Mouse (Mus musculus) hindbrain, embryonic 13.5 days (tissue): ENCODE measurements around the gene 1700067K01Rik. TPM values are rescaled to one million over a fixed set of nuclear protein-coding genes. Genes with fewer than 3 reads are reported as not detected.

Experiments used
- ATAC-seq: fragments of 200-750 bp; cut with Nextera tagmentation; 2 replicates; pipeline ENCODE4 v1.8.0; 2017; ENCODE audit warnings: moderate TSS enrichment; ENCODE audit not compliant: low FRiP score
- H3K27ac ChIP-seq: fragments of 300-500 bp; sonication (generic); 2 replicates; pipeline ENCODE4 v1.5.1; 2015; ENCODE audit warnings: inconsistent platforms, mild to moderate bottlenecking, moderate library complexity
- H3K27me3 ChIP-seq: fragments of 300-500 bp; sonication (generic); 2 replicates; pipeline ENCODE4 v1.6.1; 2015; ENCODE audit warnings: mild to moderate bottlenecking, inconsistent platforms
- H3K36me3 ChIP-seq: fragments of 300-500 bp; sonication (generic); 2 replicates; pipeline ENCODE4 v1.6.1; 2015; ENCODE audit warnings: mild to moderate bottlenecking, inconsistent platforms
- H3K4me1 ChIP-seq: fragments of 300-500 bp; sonication (generic); replicated peaks from 2 replicates; pipeline ENCODE4 v1.6.1; 2015; ENCODE audit warnings: inconsistent platforms
- H3K4me2 ChIP-seq: fragments of 300-500 bp; sonication (generic); 2 replicates; pipeline ENCODE4 v1.6.1; 2015; ENCODE audit warnings: inconsistent platforms, mild to moderate bottlenecking, moderate library complexity
- H3K4me3 ChIP-seq: fragments of 300-500 bp; sonication (generic); 2 replicates; pipeline ENCODE4 v1.5.1; 2015; ENCODE audit warnings: mild to moderate bottlenecking, inconsistent platforms
- H3K9ac ChIP-seq: fragments of 300-500 bp; sonication (generic); 2 replicates; pipeline ENCODE4 v1.6.1; 2015; ENCODE audit warnings: mild to moderate bottlenecking, inconsistent platforms
- H3K9me3 ChIP-seq: fragments of 300-500 bp; sonication (generic); 2 replicates; pipeline ENCODE4 v1.6.1; 2016; ENCODE audit warnings: inconsistent platforms
- WGBS: fragments of 180-500 bp; shearing (Covaris S2); methylation state at CpG from one replicate; pipeline ENCODE4 v1.1.7; 2015; 5-methylcytosine and 5-hydroxymethylcytosine counted together
- polyA plus RNA-seq: library from polyadenylated mRNA; unstranded; fragments of >200 nt; fragmentation: Nextera tagmentation; extraction: Ambion mirVana; gene quantifications from 2 replicates; pipeline ENCODE4 v1.2.1, GENCODE M21; 2015

1700067K01Rik gene
- polyA plus RNA-seq, 1 experiment from 2014 or later: 0.71 TPM

DNA sequence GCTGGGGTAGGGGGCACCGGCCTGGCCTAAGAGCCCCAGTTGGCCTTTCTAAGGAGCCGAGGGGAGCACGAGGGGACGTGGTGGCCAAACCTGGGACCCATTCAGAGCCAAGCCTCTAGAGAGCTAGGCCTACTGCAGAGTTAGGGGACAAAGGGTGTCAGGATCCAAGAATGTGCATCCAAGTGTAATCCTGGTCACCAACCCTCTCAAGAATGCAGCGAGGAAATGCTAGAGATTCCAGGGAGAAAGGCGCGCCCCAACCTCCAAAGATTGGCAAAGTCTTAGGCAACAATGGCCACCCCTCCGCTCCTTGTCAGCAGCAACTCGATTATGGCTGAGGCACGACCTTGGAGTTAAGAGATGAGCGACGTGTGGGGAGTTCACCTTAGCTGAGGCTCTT, 20.3 kb downstream of the 1700067K01Rik start:
- no peak overlapping the region for H3K4me2 ChIP-seq
- ATAC-seq: no peak
- peaks cover 14% of the 10 kb centered on the region for H3K4me1 ChIP-seq
- no peaks in the 10 kb centered on the region for H3K36me3 ChIP-seq
- WGBS: 43% methylated on average over 12 of the region's 12 CpGs
- no peaks in the 10 kb centered on the region for H3K9me3 ChIP-seq
- H3K27ac ChIP-seq: no peak overlapping the region
- no peak overlapping the region for H3K4me3 ChIP-seq
- H3K27me3 ChIP-seq: peaks cover 62% of the 10 kb centered on the region
- no peak overlapping the region for H3K9ac ChIP-seq

GRCm38 (mm10) chr8:84023085-84023484, 21.8 kb downstream of the 1700067K01Rik start:
- ATAC-seq: no peak
- Histone ChIP-seq H3K36me3 (no peaks in the 10 kb centered on the region), H3K4me2 (no peak overlapping the region), H3K9ac (no peak overlapping the region), H3K27ac (no peak overlapping the region), H3K4me1 (peaks cover 18% of the 10 kb centered on the region), H3K4me3 (no peak overlapping the region), H3K9me3 (no peaks in the 10 kb centered on the region), H3K27me3 (peaks cover 75% of the 10 kb centered on the region)
- 61% methylated on average over 5 of the region's 5 CpGs for WGBS

DNA sequence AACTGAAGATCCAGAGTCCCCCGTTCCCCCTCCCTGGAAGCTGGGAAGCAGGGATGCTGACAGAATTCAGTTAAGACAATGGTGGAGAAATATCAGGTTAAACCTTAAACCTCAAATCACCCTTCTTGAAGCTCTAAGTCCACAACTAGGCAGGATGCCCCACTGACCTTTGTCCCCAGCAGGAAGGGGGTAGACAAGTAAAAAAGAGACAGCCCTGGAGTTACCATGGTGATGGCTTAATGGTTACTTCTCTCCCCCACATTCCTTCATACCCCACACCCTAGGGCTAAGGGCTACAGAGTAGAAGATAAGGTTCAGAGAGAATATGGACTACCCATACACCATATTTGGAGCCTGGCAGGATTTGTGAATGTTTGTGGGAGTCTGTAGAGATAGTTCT, 22.3 kb downstream of the 1700067K01Rik start:
- H3K9ac ChIP-seq: no peak overlapping the region
- no peak overlapping the region for H3K4me3 ChIP-seq
- H3K36me3 ChIP-seq: no peaks in the 10 kb centered on the region
- H3K4me2 ChIP-seq: no peak overlapping the region
- H3K9me3 ChIP-seq: no peaks in the 10 kb centered on the region
- no peak overlapping the region for H3K27ac ChIP-seq
- WGBS: 62% methylated on average over 1 of the region's 1 CpGs
- ATAC-seq: no peak
- H3K4me1 ChIP-seq: peaks cover 18% of the 10 kb centered on the region
- H3K27me3 ChIP-seq: peaks cover 80% of the 10 kb centered on the region

DNA sequence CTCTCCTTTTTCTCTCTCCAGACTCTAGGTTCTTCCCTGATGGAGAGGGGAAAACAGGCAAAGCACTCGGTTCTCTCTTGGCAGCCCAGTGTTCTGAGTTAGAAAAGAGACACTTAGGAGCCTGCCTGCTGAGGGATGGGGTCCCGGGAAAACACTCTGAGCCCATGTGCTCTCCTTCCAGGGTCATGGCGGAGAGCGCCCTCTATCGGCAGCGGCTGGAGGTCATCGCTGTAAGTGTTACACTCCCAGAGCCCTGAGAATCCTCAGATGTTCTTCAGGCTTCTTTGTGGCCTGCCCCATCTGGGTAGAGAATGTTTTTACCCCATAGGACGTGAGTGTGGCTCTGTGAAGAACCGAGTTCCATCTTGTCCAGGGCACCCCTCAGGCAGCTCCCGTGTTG, 22.9 kb downstream of the 1700067K01Rik start:
- Histone ChIP-seq H3K27me3 (peaks cover 86% of the 10 kb centered on the region), H3K4me3 (no peak overlapping the region), H3K9me3 (no peaks in the 10 kb centered on the region), H3K4me2 (no peak overlapping the region), H3K27ac (no peak overlapping the region), H3K9ac (no peak overlapping the region), H3K4me1 (peaks cover 18% of the 10 kb centered on the region), H3K36me3 (no peaks in the 10 kb centered on the region)
- 9% methylated on average over 10 of the region's 10 CpGs for WGBS
- no peak for ATAC-seq

GRCm38 (mm10) chr8:84025863-84026262, 24.6 kb downstream of the 1700067K01Rik start:
- no peaks in the 10 kb centered on the region for H3K36me3 ChIP-seq
- peaks cover 77% of the 10 kb centered on the region for H3K27me3 ChIP-seq
- H3K4me1 ChIP-seq: peaks cover 18% of the 10 kb centered on the region
- no peak overlapping the region for H3K27ac ChIP-seq
- H3K4me2 ChIP-seq: peak overlapping the region; percentile 86
- peak overlapping the region; percentile 51 for H3K4me3 ChIP-seq
- 1% methylated on average over 38 of the region's 41 CpGs for WGBS
- H3K9me3 ChIP-seq: no peaks in the 10 kb centered on the region
- H3K9ac ChIP-seq: peak overlapping the region; percentile 72
- peak; percentile 81 for ATAC-seq

GRCm38 (mm10) chr8:84027449-84027848, 26.1 kb downstream of the 1700067K01Rik start:
- 12% methylated on average over 10 of the region's 10 CpGs for WGBS
- ATAC-seq: no peak
- H3K4me1 ChIP-seq: peaks cover 14% of the 10 kb centered on the region
- H3K36me3 ChIP-seq: no peaks in the 10 kb centered on the region
- H3K27ac ChIP-seq: no peak overlapping the region
- H3K4me2 ChIP-seq: no peak overlapping the region
- no peaks in the 10 kb centered on the region for H3K9me3 ChIP-seq
- H3K4me3 ChIP-seq: no peak overlapping the region
- peaks cover 61% of the 10 kb centered on the region for H3K27me3 ChIP-seq
- H3K9ac ChIP-seq: no peak overlapping the region

DNA sequence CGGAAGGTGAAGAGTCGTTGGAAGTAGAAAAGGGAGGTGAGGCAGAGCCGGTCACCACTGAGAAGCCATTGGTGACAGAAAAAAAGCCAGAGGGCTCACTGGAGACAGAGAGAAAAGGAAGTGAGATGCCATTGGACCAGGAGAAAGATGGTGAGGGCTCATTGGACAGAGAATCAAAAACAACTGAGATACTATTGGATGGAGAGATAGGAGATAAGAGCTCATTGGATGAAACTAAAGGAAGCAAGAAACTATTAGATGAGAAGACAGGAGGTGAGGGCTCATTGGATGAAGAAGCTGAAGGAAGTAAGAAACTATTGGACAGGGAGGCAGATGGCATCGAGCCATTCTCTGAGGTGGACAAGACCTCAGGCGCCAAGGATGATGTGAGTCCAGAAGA, 28.0 kb downstream of the 1700067K01Rik start:
- 88% methylated on average over 5 of the region's 5 CpGs for WGBS
- H3K9me3 ChIP-seq: no peaks in the 10 kb centered on the region
- H3K9ac ChIP-seq: no peak overlapping the region
- H3K27ac ChIP-seq: no peak overlapping the region
- H3K4me1 ChIP-seq: peaks cover 14% of the 10 kb centered on the region
- ATAC-seq: no peak
- no peaks in the 10 kb centered on the region for H3K36me3 ChIP-seq
- no peak overlapping the region for H3K4me2 ChIP-seq
- no peak overlapping the region for H3K4me3 ChIP-seq
- H3K27me3 ChIP-seq: peaks cover 48% of the 10 kb centered on the region

GRCm38 (mm10) chr8:84032777-84033176, 31.5 kb downstream of the 1700067K01Rik start:
- H3K27me3 ChIP-seq: peaks cover 35% of the 10 kb centered on the region
- ATAC-seq: no peak
- H3K4me2 ChIP-seq: no peak overlapping the region
- 77% methylated on average over 4 of the region's 4 CpGs for WGBS
- no peaks in the 10 kb centered on the region for H3K36me3 ChIP-seq
- no peak overlapping the region for H3K27ac ChIP-seq
- no peaks in the 10 kb centered on the region for H3K4me1 ChIP-seq
- no peaks in the 10 kb centered on the region for H3K9me3 ChIP-seq
- no peak overlapping the region for H3K4me3 ChIP-seq
- H3K9ac ChIP-seq: no peak overlapping the region

DNA sequence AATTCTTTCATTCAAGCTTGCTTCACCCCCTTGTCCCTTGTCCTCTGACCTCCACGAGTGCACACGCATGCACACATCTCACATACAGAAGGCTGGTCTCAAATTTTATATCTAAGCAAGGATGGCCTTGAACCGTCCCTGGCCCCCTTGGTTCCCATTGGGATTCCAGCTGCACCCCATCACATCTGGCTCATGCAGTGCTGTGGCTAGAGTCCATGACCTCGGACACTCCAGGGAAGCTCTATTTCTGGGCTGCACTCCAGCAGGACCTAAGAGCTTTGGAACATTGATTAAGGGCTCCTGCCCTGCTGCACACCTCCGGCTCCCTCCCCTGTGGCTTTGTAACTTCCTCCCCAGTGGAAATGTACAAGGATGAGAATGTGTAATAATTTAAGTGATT, 36.7 kb downstream of the 1700067K01Rik start:
- H3K4me3 ChIP-seq: no peak overlapping the region
- no peak overlapping the region for H3K9ac ChIP-seq
- no peak overlapping the region for H3K27ac ChIP-seq
- no peak overlapping the region for H3K4me2 ChIP-seq
- no peaks in the 10 kb centered on the region for H3K36me3 ChIP-seq
- ATAC-seq: no peak
- H3K27me3 ChIP-seq: peaks cover 60% of the 10 kb centered on the region
- peaks cover 14% of the 10 kb centered on the region for H3K4me1 ChIP-seq
- 83% methylated on average over 5 of the region's 5 CpGs for WGBS
- H3K9me3 ChIP-seq: no peaks in the 10 kb centered on the region

DNA sequence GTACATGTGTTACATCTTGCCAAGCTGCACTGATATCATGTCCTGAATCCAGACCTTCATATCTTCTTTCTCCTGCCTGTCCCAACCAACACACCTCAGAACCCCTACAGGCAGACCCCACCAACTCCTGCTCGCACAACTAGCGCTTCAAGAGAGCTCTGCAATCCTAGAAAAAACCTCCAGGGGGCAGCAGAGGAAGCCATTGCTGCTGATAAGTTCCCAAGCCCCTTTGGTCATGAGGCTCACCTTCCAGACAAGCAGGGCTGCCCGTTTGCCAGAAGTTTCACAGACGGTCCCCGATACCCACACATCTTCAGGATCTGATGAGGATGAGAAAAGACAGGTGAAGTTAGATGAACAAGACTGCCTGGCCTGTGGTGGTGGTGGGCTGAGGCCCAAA, 37.7 kb downstream of the 1700067K01Rik start:
- H3K4me1 ChIP-seq: peaks cover 14% of the 10 kb centered on the region
- no peaks in the 10 kb centered on the region for H3K36me3 ChIP-seq
- no peak overlapping the region for H3K9ac ChIP-seq
- no peak; the same call in 1 of the 2 replicates for ATAC-seq
- 7% methylated on average over 5 of the region's 5 CpGs for WGBS
- H3K4me2 ChIP-seq: no peak overlapping the region
- peaks cover 70% of the 10 kb centered on the region for H3K27me3 ChIP-seq
- H3K9me3 ChIP-seq: no peaks in the 10 kb centered on the region
- no peak overlapping the region for H3K27ac ChIP-seq
- no peak overlapping the region for H3K4me3 ChIP-seq

DNA sequence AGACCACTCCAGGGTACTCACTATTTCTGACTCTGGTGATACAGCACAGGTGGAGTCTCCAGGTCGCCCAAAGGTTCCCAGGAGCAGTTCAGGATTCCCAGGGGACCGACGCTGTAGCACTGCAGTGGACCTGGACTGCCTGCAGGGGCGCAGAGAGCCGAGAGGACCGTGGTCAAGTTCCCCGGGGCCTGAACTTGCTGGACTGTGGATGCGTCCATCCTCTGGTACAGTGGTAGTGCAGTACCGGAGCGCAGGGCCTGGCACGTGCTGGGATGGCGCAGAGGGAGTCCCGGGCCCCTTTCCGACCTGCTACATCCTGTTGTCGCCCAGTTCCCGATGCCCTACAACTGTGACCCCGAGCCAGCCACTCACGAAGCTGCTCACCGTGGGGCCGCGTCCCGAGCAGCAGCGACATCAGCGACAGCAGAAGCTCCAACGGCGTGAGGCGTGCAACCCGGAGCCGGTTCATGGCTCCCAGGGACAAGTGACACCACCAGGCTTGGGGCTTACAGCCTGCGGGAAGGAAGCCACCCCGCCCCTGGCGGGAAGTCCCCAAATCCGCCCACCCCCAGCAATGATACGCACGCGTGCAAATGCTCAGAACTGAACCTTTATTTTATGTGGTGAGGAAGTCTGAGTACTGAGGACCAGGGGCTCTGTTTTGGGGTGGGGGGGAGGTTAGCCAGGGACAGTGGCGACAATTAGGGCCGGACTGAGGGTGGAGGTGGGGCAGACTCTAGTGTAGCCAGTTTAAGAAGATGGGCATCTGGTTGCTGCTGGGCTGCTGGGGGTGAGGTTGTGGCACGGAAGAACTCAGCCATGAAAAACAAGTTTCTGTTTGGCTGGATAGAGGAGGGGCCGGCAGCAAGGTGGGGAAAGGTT, 41.0 kb downstream of the 1700067K01Rik start, which contains the start of gene Il27ra:
Gene Il27ra (minus strand): TSS at position 524 of the 882 bp plus-strand sequence.
- peak within 1 kb of the TSS; percentile 39; the same call in 1 of the 2 replicates for H3K9ac ChIP-seq
- no peak within 1 kb of the TSS for H3K27ac ChIP-seq
- peak; percentile 59 for ATAC-seq
- H3K9me3 ChIP-seq: no peaks in the 10 kb centered on the region
- 6% methylated on average over 40 of the region's 40 CpGs for WGBS
- peak within 1 kb of the TSS; percentile 27 for H3K4me3 ChIP-seq
- peak within 1 kb of the TSS; percentile 54 for H3K4me2 ChIP-seq
- peaks cover 17% of the 10 kb centered on the region for H3K4me1 ChIP-seq
- H3K36me3 ChIP-seq: no peaks in the 10 kb centered on the region
- peaks cover 80% of the 10 kb centered on the region for H3K27me3 ChIP-seq

DNA sequence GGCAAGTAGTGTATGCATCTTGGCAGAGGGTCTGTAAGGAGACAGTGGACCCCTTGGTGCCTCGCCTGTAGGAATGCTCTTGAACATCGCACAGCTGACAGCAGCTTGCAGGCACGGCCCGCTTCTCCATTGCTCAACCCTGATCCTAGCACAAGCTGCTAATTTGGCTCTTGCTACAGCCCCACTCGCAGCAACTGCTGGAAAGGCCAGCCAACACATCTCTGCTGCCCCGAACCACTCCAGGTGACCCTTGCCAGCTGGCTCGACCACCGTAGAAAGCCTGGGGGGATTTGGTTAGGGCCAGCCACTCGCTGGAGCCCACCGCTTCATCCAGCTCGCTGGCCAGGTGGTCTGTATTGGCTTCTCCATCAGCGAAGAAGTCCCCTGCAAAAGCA, 41.6 kb downstream of the 1700067K01Rik start:
- Histone ChIP-seq H3K36me3 (no peaks in the 10 kb centered on the region), H3K9me3 (no peaks in the 10 kb centered on the region), H3K27me3 (peaks cover 82% of the 10 kb centered on the region), H3K4me3 (no peak overlapping the region), H3K4me2 (no peak overlapping the region), H3K4me1 (peaks cover 17% of the 10 kb centered on the region), H3K27ac (no peak overlapping the region), H3K9ac (no peak overlapping the region)
- no peak for ATAC-seq
- 44% methylated on average over 12 of the region's 12 CpGs for WGBS

DNA sequence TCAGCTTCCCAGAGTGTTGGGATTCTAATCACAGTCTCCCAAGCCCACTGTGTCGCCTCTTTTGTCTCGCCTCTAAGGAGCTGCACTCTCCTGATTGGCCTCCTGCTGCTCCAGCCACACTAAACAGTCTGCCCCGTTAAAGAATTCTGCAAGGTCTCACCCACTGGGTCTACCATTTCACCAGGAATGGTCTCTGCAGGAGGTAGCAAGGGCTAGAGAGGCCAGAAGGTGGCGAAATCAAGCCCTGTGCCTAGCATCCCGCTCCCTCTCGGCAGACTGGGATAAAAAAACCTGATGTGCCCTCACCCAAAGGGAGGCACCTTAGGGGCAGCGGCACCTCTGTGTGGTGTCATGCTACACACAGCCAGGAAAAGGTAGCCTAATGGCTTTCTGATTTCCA, 42.8 kb downstream of the 1700067K01Rik start:
- H3K9ac ChIP-seq: no peak overlapping the region
- H3K36me3 ChIP-seq: no peaks in the 10 kb centered on the region
- no peaks in the 10 kb centered on the region for H3K9me3 ChIP-seq
- no peak for ATAC-seq
- peaks cover 17% of the 10 kb centered on the region for H3K4me1 ChIP-seq
- 4% methylated on average over 7 of the region's 7 CpGs for WGBS
- peaks cover 80% of the 10 kb centered on the region for H3K27me3 ChIP-seq
- no peak overlapping the region for H3K4me3 ChIP-seq
- H3K27ac ChIP-seq: no peak overlapping the region
- no peak overlapping the region for H3K4me2 ChIP-seq
